Mouse (Mus musculus): ENCODE results near the gene Ripor2.

- TF ChIP-seq GATA1 (IDR thresholded peaks at IDR 0.05; ENCODE audit: low read length) (no peak), TAL1 (IDR thresholded peaks at IDR 0.05; ENCODE audit: low read length) (no peak)
Measured at GRCm38 (mm10) chr13:24757820-24758564, 176.0 kb downstream of the Ripor2 start.

Data from erythroblast, embryonic 14.5 days (primary cell).